Mouse (Mus musculus): ENCODE measurements at regions not wholly inside any gene's neighbourhood (a gene's known extent, or its start where the extent isn't known, plus 50 kb on each side); places are given as distances from the start of the nearest gene placed in this dataset.

- Histone ChIP-seq H3K27me3 (ENCODE audit: control insufficient read depth, insufficient read depth, low read length) (no peaks in the 10 kb centered on the region), H3K4me3 (ENCODE audit: low read depth, low read length) (no peak overlapping the region), H3K27ac (replicated peaks; ENCODE audit: low read depth, low read length) (no peak overlapping the region), H3K4me1 (ENCODE audit: control insufficient read depth, insufficient read depth, low read length) (peaks cover 5% of the 10 kb centered on the region; the same call in 1 of the 2 replicates), H3K9ac (ENCODE audit: low read length) (no peak overlapping the region), H3K4me2 (ENCODE audit: low read depth, severe bottlenecking) (no peak overlapping the region), H3K36me3 (ENCODE audit: control insufficient read depth, insufficient read depth, low read length) (no peaks in the 10 kb centered on the region), H3K9me3 (ENCODE audit: control insufficient read depth, low read length) (no peaks in the 10 kb centered on the region)
- ATAC-seq (ENCODE audit: insufficient number of reproducible peaks, low FRiP score, low TSS enrichment, low read depth) (no peak), DNase-seq (ENCODE audit: low spot score) (no peak)
- WGBS: 82% methylated on average over 1 of the region's 1 CpGs
Measured at GRCm38 (mm10) chr12:12490173-12490572, 228.2 kb downstream of the Fam49a start.

- H3K9ac ChIP-seq (ENCODE audit: low read length): no peak overlapping the region
- no peaks in the 10 kb centered on the region for H3K36me3 ChIP-seq (ENCODE audit: control insufficient read depth, insufficient read depth, low read length)
- no peaks in the 10 kb centered on the region for H3K27me3 ChIP-seq (ENCODE audit: control insufficient read depth, insufficient read depth, low read length)
- H3K4me3 ChIP-seq (ENCODE audit: low read depth, low read length): no peak overlapping the region
- no peak for ATAC-seq (ENCODE audit: insufficient number of reproducible peaks, low FRiP score, low TSS enrichment, low read depth)
- 91% methylated on average over 1 of the region's 1 CpGs for WGBS
- H3K4me2 ChIP-seq (ENCODE audit: low read depth, severe bottlenecking): no peak overlapping the region
- H3K4me1 ChIP-seq (ENCODE audit: control insufficient read depth, insufficient read depth, low read length): peaks cover 5% of the 10 kb centered on the region; the same call in 1 of the 2 replicates
- DNase-seq (ENCODE audit: low spot score): no peak
- no peak overlapping the region for H3K27ac ChIP-seq (replicated peaks; ENCODE audit: low read depth, low read length)
- H3K9me3 ChIP-seq (ENCODE audit: control insufficient read depth, low read length): no peaks in the 10 kb centered on the region
Measured at GRCm38 (mm10) chr12:12488090-12488489, 226.2 kb downstream of the Fam49a start.

- no peak for DNase-seq (ENCODE audit: low spot score)
- no peaks in the 10 kb centered on the region for H3K9me3 ChIP-seq (ENCODE audit: control insufficient read depth, low read length)
- peaks cover 5% of the 10 kb centered on the region; the same call in 1 of the 2 replicates for H3K4me1 ChIP-seq (ENCODE audit: control insufficient read depth, insufficient read depth, low read length)
Measured at GRCm38 (mm10) chr12:12486656-12487356, 224.9 kb downstream of the Fam49a start.

GRCm38 (mm10) chr12:12484921-12485680 is 223.2 kb downstream of the Fam49a start:
- Histone ChIP-seq H3K4me3 (ENCODE audit: low read depth, low read length) (no peak overlapping the region), H3K36me3 (ENCODE audit: control insufficient read depth, insufficient read depth, low read length) (no peaks in the 10 kb centered on the region), H3K4me1 (ENCODE audit: control insufficient read depth, insufficient read depth, low read length) (peaks cover 5% of the 10 kb centered on the region; the same call in 1 of the 2 replicates), H3K9ac (ENCODE audit: low read length) (no peak overlapping the region), H3K27ac (replicated peaks; ENCODE audit: low read depth, low read length) (no peak overlapping the region), H3K27me3 (ENCODE audit: control insufficient read depth, insufficient read depth, low read length) (no peaks in the 10 kb centered on the region), H3K9me3 (ENCODE audit: control insufficient read depth, low read length) (no peaks in the 10 kb centered on the region), H3K4me2 (ENCODE audit: low read depth, severe bottlenecking) (no peak overlapping the region)
- DNase-seq (ENCODE audit: low spot score) (peak; percentile 65), ATAC-seq (ENCODE audit: insufficient number of reproducible peaks, low FRiP score, low TSS enrichment, low read depth) (no peak)
- 20% methylated on average over 9 of the region's 9 CpGs for WGBS

More at GRCm38 (mm10) chr12:12486656-12487356, 224.9 kb downstream of the Fam49a start:
- Histone ChIP-seq H3K27me3 (ENCODE audit: control insufficient read depth, insufficient read depth, low read length) (no peaks in the 10 kb centered on the region), H3K9ac (ENCODE audit: low read length) (no peak overlapping the region), H3K36me3 (ENCODE audit: control insufficient read depth, insufficient read depth, low read length) (no peaks in the 10 kb centered on the region), H3K4me3 (ENCODE audit: low read depth, low read length) (no peak overlapping the region), H3K27ac (replicated peaks; ENCODE audit: low read depth, low read length) (no peak overlapping the region), H3K4me2 (ENCODE audit: low read depth, severe bottlenecking) (no peak overlapping the region)
- 87% methylated on average over 1 of the region's 1 CpGs for WGBS
- ATAC-seq (ENCODE audit: insufficient number of reproducible peaks, low FRiP score, low TSS enrichment, low read depth): no peak

GRCm38 (mm10) chr12:12480451-12480850 is 218.5 kb downstream of the Fam49a start:
- H3K9me3 ChIP-seq (ENCODE audit: control insufficient read depth, low read length): no peaks in the 10 kb centered on the region
- H3K4me2 ChIP-seq (ENCODE audit: low read depth, severe bottlenecking): no peak overlapping the region
- H3K27ac ChIP-seq (replicated peaks; ENCODE audit: low read depth, low read length): no peak overlapping the region
- no peak overlapping the region for H3K9ac ChIP-seq (ENCODE audit: low read length)
- no peaks in the 10 kb centered on the region for H3K36me3 ChIP-seq (ENCODE audit: control insufficient read depth, insufficient read depth, low read length)
- no peak overlapping the region for H3K4me3 ChIP-seq (ENCODE audit: low read depth, low read length)
- H3K27me3 ChIP-seq (ENCODE audit: control insufficient read depth, insufficient read depth, low read length): no peaks in the 10 kb centered on the region
- no peak for DNase-seq (ENCODE audit: low spot score)
- peaks cover 1% of the 10 kb centered on the region; the same call in 1 of the 2 replicates for H3K4me1 ChIP-seq (ENCODE audit: control insufficient read depth, insufficient read depth, low read length)
- no peak for ATAC-seq (ENCODE audit: insufficient number of reproducible peaks, low FRiP score, low TSS enrichment, low read depth)
- 94% methylated on average over 2 of the region's 2 CpGs for WGBS

GRCm38 (mm10) chr12:12452086-12452485 is 190.1 kb downstream of the Fam49a start:
- DNase-seq (ENCODE audit: low spot score): no peak
- H3K27ac ChIP-seq (replicated peaks; ENCODE audit: low read depth, low read length): no peak overlapping the region
- H3K36me3 ChIP-seq (ENCODE audit: control insufficient read depth, insufficient read depth, low read length): no peaks in the 10 kb centered on the region
- no peaks in the 10 kb centered on the region for H3K27me3 ChIP-seq (ENCODE audit: control insufficient read depth, insufficient read depth, low read length)
- H3K9me3 ChIP-seq (ENCODE audit: control insufficient read depth, low read length): no peaks in the 10 kb centered on the region
- H3K4me3 ChIP-seq (ENCODE audit: low read depth, low read length): no peak overlapping the region
- no peak overlapping the region for H3K9ac ChIP-seq (ENCODE audit: low read length)
- no peak for ATAC-seq (ENCODE audit: insufficient number of reproducible peaks, low FRiP score, low TSS enrichment, low read depth)
- no peaks in the 10 kb centered on the region for H3K4me1 ChIP-seq (ENCODE audit: control insufficient read depth, insufficient read depth, low read length)
- 54% methylated on average over 2 of the region's 2 CpGs for WGBS
- H3K4me2 ChIP-seq (ENCODE audit: low read depth, severe bottlenecking): no peak overlapping the region

GRCm38 (mm10) chr12:12446768-12447167 is 184.8 kb downstream of the Fam49a start:
- H3K4me1 ChIP-seq (ENCODE audit: control insufficient read depth, insufficient read depth, low read length): no peaks in the 10 kb centered on the region
- 62% methylated on average over 2 of the region's 2 CpGs for WGBS
- no peak for ATAC-seq (ENCODE audit: insufficient number of reproducible peaks, low FRiP score, low TSS enrichment, low read depth)

GRCm38 (mm10) chr12:12446281-12446680 is 184.3 kb downstream of the Fam49a start:
- Histone ChIP-seq H3K9ac (ENCODE audit: low read length) (no peak overlapping the region), H3K27me3 (ENCODE audit: control insufficient read depth, insufficient read depth, low read length) (no peaks in the 10 kb centered on the region), H3K27ac (replicated peaks; ENCODE audit: low read depth, low read length) (no peak overlapping the region), H3K36me3 (ENCODE audit: control insufficient read depth, insufficient read depth, low read length) (no peaks in the 10 kb centered on the region), H3K4me2 (ENCODE audit: low read depth, severe bottlenecking) (no peak overlapping the region), H3K9me3 (ENCODE audit: control insufficient read depth, low read length) (no peaks in the 10 kb centered on the region), H3K4me3 (ENCODE audit: low read depth, low read length) (no peak overlapping the region), H3K4me1 (ENCODE audit: control insufficient read depth, insufficient read depth, low read length) (no peaks in the 10 kb centered on the region)
- no peak for ATAC-seq (ENCODE audit: insufficient number of reproducible peaks, low FRiP score, low TSS enrichment, low read depth)
- 90% methylated on average over 3 of the region's 3 CpGs for WGBS
- no peak for DNase-seq (ENCODE audit: low spot score)

More at GRCm38 (mm10) chr12:12446768-12447167, 184.8 kb downstream of the Fam49a start:
- DNase-seq (ENCODE audit: low spot score): no peak
- Histone ChIP-seq H3K27me3 (ENCODE audit: control insufficient read depth, insufficient read depth, low read length) (no peaks in the 10 kb centered on the region), H3K9ac (ENCODE audit: low read length) (no peak overlapping the region), H3K4me3 (ENCODE audit: low read depth, low read length) (no peak overlapping the region), H3K36me3 (ENCODE audit: control insufficient read depth, insufficient read depth, low read length) (no peaks in the 10 kb centered on the region), H3K9me3 (ENCODE audit: control insufficient read depth, low read length) (no peaks in the 10 kb centered on the region), H3K4me2 (ENCODE audit: low read depth, severe bottlenecking) (no peak overlapping the region), H3K27ac (replicated peaks; ENCODE audit: low read depth, low read length) (no peak overlapping the region)

Measured in limb, embryonic 11.5 days (tissue).